Mouse (Mus musculus) liver, embryonic 16.5 days (tissue): ENCODE results near the gene Dennd2a. TPM values are rescaled to one million over a fixed set of nuclear protein-coding genes. Genes with fewer than 3 reads are reported as not detected.

Source experiments
- polyA plus RNA-seq: library from polyadenylated mRNA; unstranded; fragments of >200 nt; fragmentation: Nextera tagmentation; extraction: Ambion mirVana; gene quantifications from 2 replicates; pipeline ENCODE4 v1.2.1, GENCODE M21; 2015

Dennd2a gene
- polyA plus RNA-seq, 1 experiment from 2014 or later = 1.1 TPM

Other genes with a start within 250 kb of the Dennd2a start
- 9.2 and 9.9 TPM in 2 replicates for gene Slc37a3, start 180.2 kb downstream of the Dennd2a start, polyA plus RNA-seq
- 0.36 and 0.54 TPM in 2 replicates for gene Rab19, start 176.7 kb downstream of the Dennd2a start, polyA plus RNA-seq
- 256 and 283 TPM in 2 replicates for gene Mkrn1, start 137.4 kb downstream of the Dennd2a start, polyA plus RNA-seq
- gene Adck2, start 16.0 kb upstream of the Dennd2a start, polyA plus RNA-seq = 10.7 and 11.9 TPM in 2 replicates
- gene Gm42420, start 27.9 kb upstream of the Dennd2a start, polyA plus RNA-seq = 1.4 TPM in 2 replicates
- gene Ndufb2, start 34.7 kb upstream of the Dennd2a start, polyA plus RNA-seq = 195 and 209 TPM in 2 replicates
- 5.6 TPM in 2 replicates for gene Braf, start 167.6 kb upstream of the Dennd2a start, polyA plus RNA-seq